Mouse (Mus musculus) lung, postnatal 0 days (tissue): ENCODE results near the gene Bad.

Source experiments
- CTCF ChIP-seq: IDR thresholded peaks from 2 replicates; pipeline ENCODE4 v1.5.1; 2016; ENCODE audit warnings: antibody characterized with exemption, mild to moderate bottlenecking
- EP300 ChIP-seq: IDR thresholded peaks from 2 replicates; pipeline ENCODE4 v1.6.1; 2016; ENCODE audit warnings: antibody characterized with exemption, mild to moderate bottlenecking, control low read depth

- no peak for TF ChIP-seq EP300
- TF ChIP-seq CTCF = no peak
Observed at GRCm38 (mm10) chr19:6913036-6913435, 28.6 kb upstream of the Bad start.
